Mouse (Mus musculus) neural tube, embryonic 12.5 days (tissue): ENCODE measurements around the gene Krt1. TPM values are rescaled to one million over a fixed set of nuclear protein-coding genes. Genes with fewer than 3 reads are reported as not detected.

Experiments
- ATAC-seq: fragments of 200-750 bp; cut with Nextera tagmentation; 2 replicates; pipeline ENCODE4 v1.8.0; 2017; ENCODE audit warnings: low read depth, mild to moderate bottlenecking, moderate TSS enrichment, moderate library complexity; ENCODE audit not compliant: low FRiP score
- H3K27ac ChIP-seq: fragments of 300-500 bp; sonication (generic); 2 replicates; pipeline ENCODE4 v1.5.1; 2016
- H3K27me3 ChIP-seq: fragments of 300-500 bp; sonication (generic); replicated peaks from 2 replicates; pipeline ENCODE4 v1.6.1; 2016; ENCODE audit warnings: mild to moderate bottlenecking
- H3K36me3 ChIP-seq: fragments of 300-500 bp; sonication (generic); 2 replicates; pipeline ENCODE4 v1.6.1; 2016; ENCODE audit warnings: mild to moderate bottlenecking
- H3K4me1 ChIP-seq: fragments of 300-500 bp; sonication (generic); 2 replicates; pipeline ENCODE4 v1.6.1; 2016
- H3K4me2 ChIP-seq: fragments of 300-500 bp; sonication (generic); replicated peaks from 2 replicates; pipeline ENCODE4 v1.6.1; 2016; ENCODE audit warnings: mild to moderate bottlenecking
- H3K4me3 ChIP-seq: fragments of 300-500 bp; sonication (generic); 2 replicates; pipeline ENCODE4 v1.5.1; 2016
- H3K9ac ChIP-seq: fragments of 300-500 bp; sonication (generic); 2 replicates; pipeline ENCODE4 v1.6.1; 2016; ENCODE audit warnings: mild to moderate bottlenecking
- H3K9me3 ChIP-seq: fragments of 300-500 bp; sonication (generic); 2 replicates; pipeline ENCODE4 v1.6.1; 2016; ENCODE audit warnings: mild to moderate bottlenecking
- WGBS: fragments of 180-500 bp; shearing (Covaris S2); methylation state at CpG from one replicate; pipeline ENCODE4 v1.1.7; 2016; 5-methylcytosine and 5-hydroxymethylcytosine counted together
- polyA plus RNA-seq: library from polyadenylated mRNA; unstranded; fragments of >200 nt; fragmentation: Nextera tagmentation; extraction: Ambion mirVana; gene quantifications from 2 replicates; pipeline ENCODE4 v1.2.1, GENCODE M21; 2016

Krt1 gene
- 1.6 and 2.5 TPM in 2 replicates for polyA plus RNA-seq

DNA sequence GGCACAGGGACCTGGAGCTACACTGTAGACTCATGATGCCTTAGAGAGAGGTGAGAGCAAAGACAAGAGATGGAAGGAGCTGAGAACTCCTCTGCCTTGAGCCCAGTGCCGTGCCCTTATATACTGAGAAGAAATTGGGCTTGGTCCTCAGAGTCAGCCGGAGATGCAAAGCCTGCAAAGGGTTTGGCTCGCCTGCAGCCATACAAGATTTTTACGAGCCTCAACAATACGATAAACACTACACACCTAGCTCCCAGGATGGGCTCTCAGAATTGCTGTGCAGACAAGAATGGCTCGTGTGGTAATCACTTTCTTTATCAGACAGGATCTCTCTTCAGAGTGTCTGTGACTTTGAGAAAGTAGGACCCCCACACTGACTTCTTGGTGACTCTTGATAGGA lies at the start of gene Krt1:
Gene Krt1, minus strand, starts transcription at position 101 of the 400 bp plus-strand sequence.
- no peak within 1 kb of the TSS for H3K4me3 ChIP-seq
- no peaks in the 10 kb centered on the region for H3K4me1 ChIP-seq

DNA sequence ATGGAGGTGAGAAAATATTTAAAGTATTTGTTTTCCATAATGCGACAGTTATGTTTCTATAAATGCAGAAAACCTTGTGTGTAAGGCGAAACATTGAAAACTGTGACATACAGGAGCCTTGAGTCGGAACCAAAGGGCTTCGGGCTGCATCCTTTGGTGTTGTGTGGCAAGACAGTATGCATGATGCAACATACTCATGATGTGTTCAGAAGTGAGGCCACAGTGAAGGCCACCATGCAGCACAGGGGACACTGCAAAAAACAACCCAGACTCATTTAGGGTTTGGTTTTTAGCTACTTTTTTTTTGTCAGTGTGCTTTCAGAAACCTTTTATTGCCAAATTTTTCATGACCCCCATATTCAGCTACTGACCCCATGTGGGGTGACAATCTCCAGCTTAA lies 44.6 kb upstream of the Krt1 start:
- H3K9me3 ChIP-seq, result no peaks in the 10 kb centered on the region
- H3K4me3 ChIP-seq, result no peak overlapping the region
- no peak overlapping the region for H3K4me2 ChIP-seq
- no peaks in the 10 kb centered on the region for H3K27me3 ChIP-seq
- H3K36me3 ChIP-seq, result no peaks in the 10 kb centered on the region
- no peak overlapping the region for H3K27ac ChIP-seq
- WGBS, result 94% methylated on average over 4 of the region's 4 CpGs
- ATAC-seq, result no peak
- H3K4me1 ChIP-seq, result no peaks in the 10 kb centered on the region
- no peak overlapping the region for H3K9ac ChIP-seq

More for the DNA sequence above, at the start of gene Krt1:
- peaks cover 8% of the 10 kb centered on the region for H3K27me3 ChIP-seq
- H3K9ac ChIP-seq, result no peak within 1 kb of the TSS
- 84% methylated on average over 6 of the region's 6 CpGs for WGBS
- H3K36me3 ChIP-seq, result no peaks in the 10 kb centered on the region
- H3K4me2 ChIP-seq, result no peak within 1 kb of the TSS
- H3K27ac ChIP-seq, result no peak within 1 kb of the TSS
- ATAC-seq, result no peak
- no peaks in the 10 kb centered on the region for H3K9me3 ChIP-seq

DNA sequence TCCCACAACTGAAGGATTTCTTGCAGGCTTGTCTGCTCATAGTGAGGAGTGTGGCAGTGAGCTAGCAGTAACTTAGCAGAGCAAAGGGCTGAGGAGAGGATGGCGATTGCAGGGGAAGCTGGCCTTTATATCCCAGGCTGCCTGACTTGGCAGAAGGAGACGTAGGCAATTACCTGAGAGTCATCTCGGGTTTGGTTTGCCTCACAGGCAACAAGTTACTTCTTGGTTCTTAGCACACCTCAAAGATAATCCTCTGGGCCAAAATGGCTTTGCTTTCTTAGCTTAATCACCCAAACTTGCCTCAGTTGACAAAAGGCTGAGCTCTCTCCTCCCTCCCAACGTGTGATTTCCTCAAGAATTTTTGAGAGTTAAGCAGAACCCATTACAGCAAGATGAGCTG lies 42.2 kb upstream of the Krt1 start, which contains the start of gene Krt76:
Gene Krt76, minus strand, starts transcription at position 101 of the 400 bp plus-strand sequence.
- H3K9me3 ChIP-seq, result no peaks in the 10 kb centered on the region
- H3K4me2 ChIP-seq, result no peak within 1 kb of the TSS
- no peak within 1 kb of the TSS for H3K9ac ChIP-seq
- no peaks in the 10 kb centered on the region for H3K4me1 ChIP-seq
- H3K36me3 ChIP-seq, result no peaks in the 10 kb centered on the region
- H3K4me3 ChIP-seq, result no peak within 1 kb of the TSS
- no peak within 1 kb of the TSS for H3K27ac ChIP-seq
- WGBS, result 53% methylated on average over 4 of the region's 4 CpGs
- H3K27me3 ChIP-seq, result no peaks in the 10 kb centered on the region
- ATAC-seq, result no peak

DNA sequence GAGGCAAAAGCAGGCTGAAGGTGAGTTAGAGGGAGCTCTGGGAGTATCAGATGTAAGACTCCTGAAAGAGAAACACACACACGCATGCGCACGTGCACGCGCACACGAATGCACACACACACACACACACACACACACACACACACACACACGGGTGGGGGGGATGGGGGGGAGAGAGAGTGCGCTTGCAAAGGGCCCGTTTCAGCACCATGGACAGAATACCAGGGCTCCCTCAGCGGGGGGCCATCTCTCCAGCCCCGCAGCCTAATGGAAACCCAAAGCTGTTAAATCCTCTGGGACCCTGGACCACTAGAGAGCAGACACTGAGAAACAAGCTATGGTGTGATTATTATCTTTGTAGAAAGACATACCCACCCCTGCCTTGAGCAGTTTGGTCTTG lies 29.2 kb upstream of the Krt1 start:
- Histone ChIP-seq H3K27me3 (0 out of 2 replicates have a peak, but pooled peaks cover 2% of the 10 kb centered on the region), H3K9ac (no peak overlapping the region), H3K4me3 (no peak overlapping the region), H3K4me1 (no peaks in the 10 kb centered on the region), H3K27ac (no peak overlapping the region), H3K9me3 (no peaks in the 10 kb centered on the region), H3K36me3 (no peaks in the 10 kb centered on the region), H3K4me2 (peak overlapping the region; percentile 22; the same call in 1 of the 2 replicates)
- no peak for ATAC-seq
- 34% methylated on average over 11 of the region's 11 CpGs for WGBS

DNA sequence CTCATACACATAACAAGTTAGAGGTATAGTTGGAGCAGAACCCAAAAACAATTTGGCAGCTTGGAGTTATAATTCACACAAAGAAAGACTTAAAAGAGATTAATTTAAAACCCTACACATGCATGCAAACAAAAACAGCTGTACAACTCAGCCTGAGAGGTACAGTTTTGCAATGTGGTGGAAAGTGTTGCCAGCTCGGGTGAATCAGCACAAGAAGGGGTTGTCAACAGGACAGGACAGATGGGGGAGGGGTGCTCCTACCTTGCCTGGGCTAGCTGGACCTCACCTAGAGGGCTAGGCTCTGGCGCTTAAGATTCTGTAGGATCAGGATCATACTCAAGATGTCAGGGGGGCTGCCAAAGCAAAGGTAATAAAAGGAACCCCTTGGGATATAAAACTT lies 27.4 kb upstream of the Krt1 start:
- H3K27me3 ChIP-seq, result no peaks in the 10 kb centered on the region
- ATAC-seq, result no peak
- no peak overlapping the region for H3K4me2 ChIP-seq
- H3K9ac ChIP-seq, result no peak overlapping the region
- H3K4me3 ChIP-seq, result no peak overlapping the region
- 61% methylated on average over 2 of the region's 2 CpGs for WGBS
- no peaks in the 10 kb centered on the region for H3K4me1 ChIP-seq
- H3K27ac ChIP-seq, result no peak overlapping the region
- no peaks in the 10 kb centered on the region for H3K9me3 ChIP-seq
- no peaks in the 10 kb centered on the region for H3K36me3 ChIP-seq

DNA sequence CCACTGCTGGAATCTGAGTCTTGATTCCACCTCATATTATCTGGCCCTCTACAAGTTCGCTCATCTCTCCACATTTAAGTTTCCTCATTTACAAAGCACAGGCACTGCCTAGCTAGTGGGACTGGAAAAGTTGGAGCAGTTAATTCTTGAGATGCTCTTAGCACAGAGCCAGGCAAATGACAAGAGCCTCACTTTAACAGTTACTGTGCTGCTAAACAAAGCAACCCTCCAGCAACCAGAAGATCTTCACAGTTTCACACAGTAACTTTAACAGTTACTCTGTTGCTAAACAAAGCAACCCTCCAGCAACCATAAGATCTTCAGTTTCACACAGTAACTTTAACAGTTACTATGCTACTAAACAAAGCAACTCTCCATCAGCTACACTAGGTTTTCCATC lies 23.8 kb upstream of the Krt1 start:
- WGBS, result 94% methylated on average over 1 of the region's 1 CpGs
- H3K36me3 ChIP-seq, result no peaks in the 10 kb centered on the region
- ATAC-seq, result no peak
- no peak overlapping the region for H3K9ac ChIP-seq
- no peak overlapping the region for H3K27ac ChIP-seq
- no peaks in the 10 kb centered on the region for H3K4me1 ChIP-seq
- H3K9me3 ChIP-seq, result no peaks in the 10 kb centered on the region
- no peak overlapping the region for H3K4me3 ChIP-seq
- H3K4me2 ChIP-seq, result no peak overlapping the region
- no peaks in the 10 kb centered on the region for H3K27me3 ChIP-seq

DNA sequence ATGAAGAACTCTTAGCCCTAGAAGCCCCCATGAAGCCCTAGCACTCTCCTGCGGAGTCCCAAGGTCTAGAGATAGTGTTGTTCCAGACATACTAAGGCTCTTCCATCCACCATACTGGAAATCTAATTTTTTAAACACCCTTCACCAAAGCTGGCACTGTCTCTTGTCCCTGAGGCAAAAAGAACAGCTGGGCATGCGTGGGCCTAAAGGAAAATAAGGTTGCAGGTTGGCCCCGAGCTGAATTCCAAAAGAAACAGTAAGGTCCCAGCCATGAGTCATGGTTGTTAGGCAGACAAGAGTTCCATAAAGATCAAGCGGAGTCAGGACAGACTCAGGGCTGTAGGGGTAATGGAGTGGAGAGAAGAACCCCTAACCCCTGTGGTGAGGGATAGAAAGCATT lies 22.6 kb upstream of the Krt1 start:
- H3K9ac ChIP-seq, result no peak overlapping the region
- 36% methylated on average over 4 of the region's 4 CpGs for WGBS
- no peak for ATAC-seq

DNA sequence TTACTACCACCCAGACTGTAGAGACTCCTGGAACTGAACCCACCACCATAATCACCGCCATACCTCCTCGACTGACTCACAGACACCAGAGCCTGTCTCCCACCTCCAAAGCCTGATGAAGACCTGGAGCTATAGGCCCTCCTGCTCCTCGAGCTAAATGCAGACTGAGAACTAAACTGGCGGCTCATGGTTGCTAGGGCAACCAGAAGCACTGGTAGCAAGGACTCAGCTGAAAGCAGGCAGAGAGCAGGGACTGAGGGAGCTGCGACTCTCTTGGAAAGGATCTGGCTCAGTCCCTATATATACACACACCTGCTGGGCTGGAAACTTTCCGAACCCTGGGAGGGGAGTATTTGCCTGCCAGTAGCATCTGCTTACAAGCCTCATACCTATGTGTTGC lies 18.8 kb upstream of the Krt1 start, which contains the start of gene Krt77:
Gene Krt77, minus strand, starts transcription at position 275 of the 400 bp plus-strand sequence.
- Histone ChIP-seq H3K9ac (no peak within 1 kb of the TSS), H3K4me2 (no peak within 1 kb of the TSS), H3K27ac (no peak within 1 kb of the TSS), H3K4me3 (no peak within 1 kb of the TSS), H3K36me3 (no peaks in the 10 kb centered on the region), H3K4me1 (no peaks in the 10 kb centered on the region), H3K27me3 (no peaks in the 10 kb centered on the region), H3K9me3 (no peaks in the 10 kb centered on the region)
- ATAC-seq, result no peak
- 35% methylated on average over 6 of the region's 6 CpGs for WGBS

More for the DNA sequence above, 22.6 kb upstream of the Krt1 start:
- Histone ChIP-seq H3K36me3 (no peaks in the 10 kb centered on the region), H3K4me2 (no peak overlapping the region), H3K27ac (no peak overlapping the region), H3K27me3 (no peaks in the 10 kb centered on the region), H3K9me3 (no peaks in the 10 kb centered on the region), H3K4me3 (no peak overlapping the region), H3K4me1 (no peaks in the 10 kb centered on the region)

DNA sequence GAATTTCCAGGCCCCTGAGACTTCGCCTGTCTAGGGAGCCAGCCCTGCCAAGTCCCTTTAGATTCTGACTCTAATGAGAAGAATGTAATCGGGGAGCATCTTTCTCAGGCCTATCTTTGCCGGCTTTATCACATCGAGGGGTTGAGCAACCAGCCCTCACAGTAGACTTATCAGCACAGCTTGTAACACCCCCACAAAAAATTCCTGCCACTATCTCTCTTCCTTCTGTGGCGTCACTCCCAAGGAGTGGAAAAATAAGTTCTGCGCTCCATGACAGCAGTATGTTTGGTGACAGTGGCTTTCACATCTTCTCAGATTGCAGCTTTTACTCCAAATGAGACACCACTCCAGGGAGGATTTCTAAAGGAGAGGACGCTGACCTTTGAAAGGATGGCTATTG lies 16.2 kb upstream of the Krt1 start:
- Histone ChIP-seq H3K4me2 (no peak overlapping the region), H3K27ac (no peak overlapping the region), H3K36me3 (no peaks in the 10 kb centered on the region), H3K27me3 (peaks cover 6% of the 10 kb centered on the region; the same call in 1 of the 2 replicates), H3K9me3 (no peaks in the 10 kb centered on the region), H3K4me3 (no peak overlapping the region), H3K4me1 (no peaks in the 10 kb centered on the region), H3K9ac (no peak overlapping the region)
- ATAC-seq, result no peak
- 88% methylated on average over 7 of the region's 7 CpGs for WGBS

DNA sequence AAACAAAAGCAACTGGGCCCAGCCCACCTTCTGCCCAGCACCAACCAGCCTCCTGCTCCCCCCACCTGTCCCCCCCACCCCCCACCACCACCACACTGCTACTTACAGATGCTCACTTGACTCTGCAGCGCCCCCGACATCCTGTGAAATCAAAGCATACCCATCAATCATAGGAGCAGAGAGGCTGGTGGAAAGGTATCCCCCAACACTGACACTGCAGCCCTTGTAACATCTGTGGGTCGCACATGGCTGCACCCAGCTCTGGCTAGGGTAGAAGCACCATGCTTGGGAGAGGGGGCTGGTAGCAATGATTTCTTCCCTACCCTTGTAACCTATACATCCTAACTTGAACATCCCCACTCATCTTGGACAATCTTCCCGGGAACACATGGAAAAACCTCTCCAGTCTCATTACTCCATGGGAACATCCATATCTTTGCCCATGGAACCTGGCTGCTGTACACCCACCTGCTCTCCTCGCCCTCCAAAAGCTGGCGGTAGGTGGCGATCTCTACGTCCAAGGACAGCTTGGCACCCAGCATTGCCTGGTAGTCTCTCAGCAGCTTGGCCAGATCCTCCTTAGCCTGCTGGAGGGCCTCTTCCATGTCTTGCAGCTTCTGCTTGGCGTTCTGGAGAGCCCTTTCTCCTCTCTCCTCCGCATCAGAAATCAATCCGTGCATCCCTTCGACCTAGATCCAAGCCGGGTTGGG lies 10.0 kb upstream of the Krt1 start:
- peak overlapping the region; percentile 89 for H3K4me2 ChIP-seq
- H3K4me3 ChIP-seq, result peak overlapping the region; percentile 39; the same call in 1 of the 2 replicates
- peaks cover 14% of the 10 kb centered on the region for H3K4me1 ChIP-seq
- no peak for ATAC-seq
- no peaks in the 10 kb centered on the region for H3K9me3 ChIP-seq
- H3K9ac ChIP-seq, result no peak overlapping the region
- no peak overlapping the region for H3K27ac ChIP-seq
- WGBS, result 53% methylated on average over 13 of the region's 13 CpGs
- H3K27me3 ChIP-seq, result peaks cover 47% of the 10 kb centered on the region
- H3K36me3 ChIP-seq, result no peaks in the 10 kb centered on the region

DNA sequence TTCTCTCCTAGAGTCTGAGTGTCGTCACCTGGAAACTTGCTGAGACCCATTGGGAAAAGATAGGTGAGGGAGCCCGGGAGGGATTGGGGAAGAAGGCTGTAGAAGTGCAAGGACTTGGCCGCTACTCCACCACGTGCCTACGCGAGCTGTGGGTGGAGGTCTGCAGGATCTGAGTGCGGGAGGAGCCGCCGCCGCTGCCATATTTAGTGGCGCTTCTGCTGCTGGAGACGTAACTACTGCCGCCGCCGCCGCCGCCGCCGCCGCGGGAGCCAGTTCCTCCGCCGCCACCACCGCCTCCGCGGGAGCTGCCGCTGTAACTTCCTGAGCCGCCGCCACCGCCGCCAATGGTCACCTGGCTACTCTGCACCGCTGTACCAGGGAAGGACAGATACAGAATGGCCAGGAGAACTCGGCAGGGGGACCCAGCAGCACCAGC lies 9.2 kb upstream of the Krt1 start:
- Histone ChIP-seq H3K27ac (no peak overlapping the region), H3K27me3 (peaks cover 48% of the 10 kb centered on the region), H3K9ac (peak overlapping the region; percentile 48), H3K4me3 (peak overlapping the region; percentile 39), H3K4me2 (peak overlapping the region; percentile 89), H3K4me1 (peaks cover 14% of the 10 kb centered on the region), H3K9me3 (no peaks in the 10 kb centered on the region), H3K36me3 (no peaks in the 10 kb centered on the region)
- no peak for ATAC-seq
- under 1% methylated on average over 33 of the region's 33 CpGs for WGBS

DNA sequence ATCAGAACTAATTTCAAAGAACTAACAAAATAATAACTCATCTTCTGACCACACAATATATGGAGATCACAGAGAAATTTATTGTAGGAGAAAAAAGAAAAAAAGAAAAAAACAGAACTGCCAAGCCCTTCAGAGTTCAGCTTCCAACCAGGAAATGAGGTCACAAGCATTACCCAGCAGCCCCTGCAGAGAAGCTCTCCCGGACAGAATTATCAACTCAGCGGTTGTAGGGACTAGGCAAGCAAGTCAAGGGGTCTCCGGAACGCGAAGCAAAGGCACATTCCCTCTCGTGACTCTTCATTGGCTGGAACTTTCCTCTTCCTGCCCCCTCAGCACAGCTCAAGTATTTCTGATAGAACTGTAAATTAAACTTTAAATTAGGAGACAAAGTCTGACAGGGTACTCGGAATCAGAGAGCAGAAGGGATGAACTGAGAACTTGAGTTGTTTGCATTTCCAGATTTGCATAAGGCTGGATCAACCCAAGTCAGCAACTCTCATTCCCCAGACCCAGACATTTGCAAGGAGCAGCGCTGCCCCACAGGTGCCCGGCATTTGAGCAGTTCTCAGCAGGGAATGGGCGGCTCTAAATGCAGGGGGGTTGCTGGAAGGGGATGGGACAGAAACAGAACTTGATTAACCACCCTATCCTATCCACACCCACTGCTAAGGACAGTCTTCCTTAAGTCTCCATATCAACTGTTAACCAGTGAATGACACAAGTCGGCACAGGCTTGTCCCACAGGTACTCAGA lies 8.3 kb upstream of the Krt1 start:
- no peak overlapping the region for H3K4me3 ChIP-seq
- H3K9me3 ChIP-seq, result no peaks in the 10 kb centered on the region
- peaks cover 52% of the 10 kb centered on the region for H3K27me3 ChIP-seq
- peaks cover 14% of the 10 kb centered on the region for H3K4me1 ChIP-seq
- H3K4me2 ChIP-seq, result peak overlapping the region; percentile 89
- no peaks in the 10 kb centered on the region for H3K36me3 ChIP-seq
- no peak overlapping the region for H3K27ac ChIP-seq
- H3K9ac ChIP-seq, result no peak overlapping the region
- WGBS, result 4% methylated on average over 11 of the region's 11 CpGs
- ATAC-seq, result no peak
